Mouse (Mus musculus): ENCODE measurements around the gene Bard1.
A peak's percentile ranks its signal among the peaks of the same experiment; 100 is the strongest.

The Bard1 gene

DNA sequence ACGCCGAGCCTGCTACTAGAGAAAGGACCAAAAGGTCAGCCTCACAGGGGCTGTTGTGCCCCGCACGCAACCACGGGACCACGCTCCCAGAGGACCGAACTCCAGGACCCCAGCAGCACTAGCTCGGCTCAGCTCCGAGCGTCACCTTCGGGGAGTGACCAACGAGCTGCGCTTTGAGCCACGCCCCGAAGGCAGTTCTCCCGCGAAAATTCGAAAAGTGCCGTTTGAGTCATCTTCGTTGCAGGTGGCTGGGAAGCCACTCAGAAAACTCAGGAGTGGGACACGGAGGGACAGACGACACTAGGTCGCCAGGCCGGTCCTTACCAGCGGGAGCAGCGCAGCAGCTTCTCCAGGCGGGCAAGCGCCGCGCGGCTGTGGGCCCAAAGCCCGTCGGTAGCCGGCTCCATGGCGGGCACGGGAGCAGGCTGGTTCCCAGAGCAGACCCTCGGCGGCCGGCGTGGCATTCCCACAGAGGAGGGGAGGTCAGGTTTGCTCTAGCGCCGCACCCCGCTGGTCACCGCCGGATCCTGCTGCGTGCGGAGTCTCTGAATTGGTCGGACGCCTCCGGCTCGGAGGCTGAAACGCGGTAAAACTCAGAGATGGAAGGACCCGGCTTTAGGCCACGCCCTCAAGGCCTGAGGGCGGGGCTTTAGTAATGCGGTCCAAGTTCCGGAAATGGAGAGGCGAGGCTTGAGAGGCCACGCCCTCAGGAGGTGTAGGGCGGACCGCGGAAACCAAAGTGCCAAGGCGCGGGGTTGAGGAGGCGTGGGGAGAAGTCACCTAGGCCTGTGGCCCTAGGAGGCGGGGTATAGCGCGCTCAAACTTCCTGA is at the start of gene Bard1:
Bard1 (minus strand) TSS at position 803 of the 830 bp plus-strand sequence.
- peak; percentile 75 for ATAC-seq (ENCODE audit: insufficient number of reproducible peaks, low FRiP score, low TSS enrichment)

DNA sequence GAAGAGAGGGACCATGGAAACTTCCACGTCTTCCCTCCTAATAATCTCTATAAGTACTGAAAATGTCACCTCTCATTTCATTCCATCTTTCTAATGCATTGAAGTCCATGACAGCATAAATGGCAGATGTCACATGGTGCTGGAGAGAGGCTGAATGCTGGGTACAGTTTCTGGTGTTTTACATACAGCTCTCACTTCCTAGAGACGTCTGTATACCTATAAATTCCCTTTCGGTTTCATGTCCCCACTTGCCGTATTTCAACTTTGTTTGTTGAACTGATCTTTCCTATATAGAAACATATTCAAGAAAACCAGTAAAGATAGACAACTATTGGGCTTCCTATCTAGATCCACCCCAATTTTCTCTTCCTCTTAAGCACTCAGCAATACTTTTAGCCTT is 24.2 kb upstream of the Bard1 start:
- ATAC-seq (ENCODE audit: insufficient number of reproducible peaks, low FRiP score, low TSS enrichment): no peak

DNA sequence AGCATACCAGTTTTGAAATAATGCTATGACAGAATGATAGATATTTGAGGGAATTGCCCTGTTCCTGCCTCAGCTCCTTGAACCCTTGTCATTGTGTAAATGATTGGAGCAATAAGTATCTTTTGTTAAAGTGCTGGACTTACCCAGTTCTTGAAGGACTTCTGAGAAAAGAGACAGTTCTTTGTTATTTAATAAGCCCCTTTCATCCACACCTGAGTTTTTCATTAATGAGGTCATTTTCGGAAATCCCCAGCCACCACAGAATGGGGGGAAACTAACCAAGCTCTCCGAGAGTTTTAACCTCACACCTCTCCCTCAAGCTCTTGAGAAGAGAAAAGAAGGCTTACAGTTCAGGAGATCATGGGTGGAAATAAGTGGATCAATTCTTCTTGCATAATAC is 15.6 kb upstream of the Bard1 start:
- no peak for ATAC-seq (ENCODE audit: insufficient number of reproducible peaks, low FRiP score, low TSS enrichment)

DNA sequence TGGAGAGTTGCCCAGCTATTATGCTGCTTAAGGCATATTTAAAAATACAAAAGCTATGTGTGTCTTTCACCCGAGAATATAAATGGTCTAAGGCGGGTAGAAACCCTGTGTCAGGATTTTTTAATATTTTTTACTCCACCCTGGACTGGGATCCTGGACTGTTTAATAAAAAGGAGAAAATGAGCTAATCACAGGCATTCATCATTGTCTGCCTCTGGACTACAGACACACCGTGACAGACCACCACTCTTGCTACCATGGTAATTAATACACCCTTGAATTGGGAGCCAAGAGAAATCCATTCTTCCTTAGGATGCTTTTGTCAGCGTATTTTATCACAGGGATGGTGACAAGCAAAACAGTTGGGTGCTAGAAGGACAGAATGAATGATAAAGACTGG is 14.3 kb upstream of the Bard1 start:
- ATAC-seq (ENCODE audit: insufficient number of reproducible peaks, low FRiP score, low TSS enrichment): no peak

DNA sequence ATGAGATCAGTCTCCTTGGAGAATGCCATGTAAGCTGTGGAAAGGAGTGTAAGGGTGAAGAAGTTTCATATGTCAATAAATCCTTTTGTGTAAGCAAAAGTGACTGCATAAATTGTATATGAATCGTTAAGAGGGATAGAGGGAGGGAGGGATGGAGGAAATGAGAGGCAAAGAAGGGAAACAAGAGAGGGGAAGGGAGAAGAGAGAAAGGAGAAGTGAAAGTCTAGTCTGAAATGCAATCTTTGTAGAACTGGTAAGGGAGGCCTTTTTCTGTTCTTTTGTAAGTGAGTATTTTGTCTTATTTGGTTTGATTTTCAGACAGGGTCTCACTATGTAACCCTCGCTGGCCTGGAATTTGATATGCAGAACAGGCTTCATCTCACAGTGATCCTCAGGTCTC is 12.8 kb upstream of the Bard1 start:
- ATAC-seq (ENCODE audit: insufficient number of reproducible peaks, low FRiP score, low TSS enrichment): no peak

DNA sequence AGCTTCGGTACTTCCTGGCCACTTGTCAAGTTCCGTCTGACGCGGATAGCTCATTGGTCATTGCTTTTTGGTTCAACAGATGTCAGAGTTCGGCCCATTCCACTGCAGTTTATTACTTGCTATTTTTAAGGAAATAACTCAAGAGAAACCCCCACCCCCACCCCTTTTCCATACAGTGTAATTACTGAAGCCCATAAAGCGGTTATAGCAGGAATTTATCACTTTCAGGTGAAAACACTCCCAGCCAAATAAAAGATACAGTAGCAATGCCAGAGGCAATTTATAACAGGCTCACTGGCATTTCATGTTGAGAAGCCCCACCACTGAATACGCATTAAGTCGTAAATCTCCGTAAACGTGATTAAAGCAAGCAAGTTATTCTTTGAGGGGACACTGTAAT is 6.9 kb upstream of the Bard1 start:
- no peak for ATAC-seq (ENCODE audit: insufficient number of reproducible peaks, low FRiP score, low TSS enrichment)

- no peak for ATAC-seq (ENCODE audit: insufficient number of reproducible peaks, low FRiP score, low TSS enrichment)
These were observed 3.2 kb upstream of the Bard1 start for GRCm38 (mm10) chr1:71106127-71106526.

GRCm38 (mm10) chr1:71105724-71106123 is 2.8 kb upstream of the Bard1 start:
- ATAC-seq (ENCODE audit: insufficient number of reproducible peaks, low FRiP score, low TSS enrichment): no peak

DNA sequence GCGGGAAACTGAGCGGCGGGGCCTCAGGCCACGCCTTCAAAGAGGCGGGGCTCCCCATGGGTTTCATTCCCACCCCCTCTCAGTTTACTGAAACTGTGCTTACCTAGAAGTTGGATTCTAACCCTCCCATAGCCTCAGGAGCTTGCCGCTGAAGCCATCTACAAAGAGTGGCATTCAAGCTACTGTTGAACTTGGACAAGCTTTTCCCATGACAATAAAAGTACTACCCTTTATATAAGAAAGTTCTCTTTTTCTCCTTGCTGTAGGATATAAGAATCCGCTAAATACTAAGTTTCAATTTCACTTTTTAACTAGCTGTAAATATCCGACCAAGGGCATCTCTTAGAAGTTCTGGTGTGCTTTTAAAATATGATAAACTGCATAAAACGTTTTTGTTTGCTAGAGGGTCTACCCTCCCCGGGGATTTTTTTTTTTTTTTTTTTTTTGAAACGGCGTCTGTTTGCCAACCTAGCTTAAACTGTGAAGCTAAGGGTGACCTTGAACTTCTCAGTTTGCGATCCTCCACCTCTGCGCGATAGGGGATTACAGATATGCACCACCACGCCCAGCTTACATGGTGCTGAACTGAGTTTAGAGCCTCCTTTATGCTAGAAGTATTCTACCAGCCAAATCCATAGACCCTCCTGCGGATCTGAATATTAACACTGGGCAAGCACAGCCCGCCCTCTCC is 373 bp upstream of the Bard1 start:
- no peak for ATAC-seq (ENCODE audit: insufficient number of reproducible peaks, low FRiP score, low TSS enrichment)

GRCm38 (mm10) chr1:71101369-71101970 is 1.5 kb downstream of the Bard1 start:
- no peak for ATAC-seq (ENCODE audit: insufficient number of reproducible peaks, low FRiP score, low TSS enrichment)

DNA sequence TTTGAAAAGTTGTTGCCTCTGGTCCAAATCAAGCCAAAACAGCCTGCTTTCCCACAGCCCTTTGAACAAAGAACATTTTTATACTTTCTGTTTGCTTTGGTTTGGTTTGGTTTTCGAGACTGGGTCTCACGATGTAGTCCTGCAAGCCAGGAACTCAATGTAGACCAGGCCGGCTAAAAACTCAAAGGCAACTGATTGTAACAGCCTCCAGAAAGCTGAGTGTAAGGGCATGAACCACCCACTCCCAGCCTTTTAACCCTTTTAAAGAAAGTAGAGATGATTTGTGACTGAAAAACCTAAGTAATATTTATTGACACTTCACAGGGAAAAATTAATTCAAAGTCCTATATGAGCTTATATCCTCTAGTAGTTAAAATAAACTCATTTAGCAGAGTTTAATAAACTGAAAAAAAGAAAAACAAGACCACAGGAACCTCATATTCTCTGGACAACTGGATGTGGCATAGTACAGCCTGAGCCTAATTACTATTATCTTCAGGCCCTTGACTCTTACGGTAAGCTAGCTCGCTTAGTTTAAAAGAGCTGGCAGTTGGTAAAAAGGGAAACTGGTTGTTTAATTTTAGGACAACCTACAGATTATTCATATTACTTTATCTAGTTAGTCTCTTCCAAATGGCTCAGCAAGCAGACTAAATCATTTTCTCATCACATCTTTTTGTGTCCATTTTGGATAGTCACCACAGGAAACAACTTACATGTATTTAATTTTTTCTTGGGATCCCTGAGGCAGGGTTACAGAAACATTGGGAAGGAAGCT is 2.2 kb downstream of the Bard1 start:
- ATAC-seq (ENCODE audit: insufficient number of reproducible peaks, low FRiP score, low TSS enrichment): no peak

DNA sequence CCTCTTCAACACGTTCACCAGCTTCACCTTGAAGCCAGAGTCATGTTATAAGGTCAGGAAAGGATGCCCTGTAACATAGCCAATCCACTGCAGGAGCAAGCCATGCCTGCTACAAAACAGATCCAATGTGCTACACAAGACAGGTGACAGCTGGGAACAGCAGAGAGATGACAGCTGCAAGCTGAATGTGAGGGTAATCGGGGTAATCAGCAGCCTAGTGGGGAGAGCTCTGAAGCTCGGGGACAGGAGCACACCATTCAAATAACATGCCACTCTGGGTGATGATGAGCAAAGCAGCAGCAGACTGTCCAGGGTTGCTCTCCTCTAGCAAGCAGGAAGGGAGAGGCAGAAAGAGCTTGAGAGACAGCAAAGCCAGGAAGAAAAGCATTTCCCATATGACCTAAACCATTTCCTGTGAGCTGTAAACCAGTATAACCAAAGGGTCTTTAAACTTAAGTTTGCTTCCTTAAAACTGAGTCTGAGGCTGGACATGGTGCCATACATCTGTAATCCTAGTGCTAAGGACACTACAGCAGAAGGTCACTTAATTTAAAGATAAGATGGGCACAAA is 2.9 kb downstream of the Bard1 start:
- no peak for ATAC-seq (ENCODE audit: insufficient number of reproducible peaks, low FRiP score, low TSS enrichment)

- no peak for ATAC-seq (ENCODE audit: insufficient number of reproducible peaks, low FRiP score, low TSS enrichment)
These were observed 6.9 kb downstream of the Bard1 start for GRCm38 (mm10) chr1:71096031-71096430.

- ATAC-seq (ENCODE audit: insufficient number of reproducible peaks, low FRiP score, low TSS enrichment): no peak
These were observed 7.6 kb downstream of the Bard1 start for GRCm38 (mm10) chr1:71095211-71095805.

- no peak for ATAC-seq (ENCODE audit: insufficient number of reproducible peaks, low FRiP score, low TSS enrichment)
These were observed 27.3 kb downstream of the Bard1 start for GRCm38 (mm10) chr1:71075651-71076050.

DNA sequence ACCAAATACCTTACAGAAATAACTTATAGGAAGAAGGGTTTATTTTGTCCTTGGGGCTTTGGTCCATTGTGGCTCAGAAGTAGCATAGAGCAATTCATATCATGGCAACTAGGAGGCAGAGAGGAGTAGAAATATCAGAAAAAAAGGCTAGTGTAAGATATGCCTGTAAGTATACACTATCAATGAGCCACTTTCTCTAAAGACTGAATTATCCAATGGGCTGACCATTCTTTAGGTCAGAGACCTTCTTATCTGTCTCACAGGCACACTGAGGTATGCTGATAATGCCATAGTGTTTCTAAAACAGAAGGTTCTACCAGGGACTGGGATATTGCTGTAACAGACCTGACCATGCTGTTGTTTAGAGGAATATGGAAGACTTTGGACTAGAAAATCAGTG is 32.2 kb downstream of the Bard1 start:
- ATAC-seq (ENCODE audit: insufficient number of reproducible peaks, low FRiP score, low TSS enrichment): no peak

DNA sequence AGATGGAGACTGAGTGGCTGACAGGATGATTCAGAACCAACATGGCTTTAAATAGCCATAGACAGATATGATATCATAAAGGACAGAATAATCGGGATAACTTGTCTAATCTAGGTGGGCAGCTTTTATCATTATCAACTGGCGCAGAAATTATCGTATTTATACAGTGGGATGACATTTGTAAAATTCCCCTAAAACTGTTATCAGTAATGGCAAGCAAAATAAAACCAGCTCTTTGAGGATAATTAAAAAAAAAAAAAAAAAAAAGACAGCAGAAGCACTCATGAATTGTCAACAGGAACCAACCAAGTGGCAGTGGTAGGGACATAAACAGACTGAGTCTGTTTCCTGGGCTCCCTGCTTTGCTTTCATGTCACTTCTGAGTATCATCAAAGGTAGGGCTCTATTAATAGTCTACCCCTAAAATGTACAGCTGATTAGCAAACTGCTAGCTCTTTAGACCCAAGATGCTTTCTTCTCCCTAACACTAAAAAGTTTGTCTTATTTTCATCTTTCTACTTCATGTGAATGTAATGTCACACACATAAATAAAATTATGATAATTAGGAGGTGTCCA is 34.1 kb downstream of the Bard1 start:
- no peak for ATAC-seq (ENCODE audit: insufficient number of reproducible peaks, low FRiP score, low TSS enrichment)

- ATAC-seq (ENCODE audit: insufficient number of reproducible peaks, low FRiP score, low TSS enrichment): no peak
These were observed 39.0 kb downstream of the Bard1 start for GRCm38 (mm10) chr1:71063885-71064492.

DNA sequence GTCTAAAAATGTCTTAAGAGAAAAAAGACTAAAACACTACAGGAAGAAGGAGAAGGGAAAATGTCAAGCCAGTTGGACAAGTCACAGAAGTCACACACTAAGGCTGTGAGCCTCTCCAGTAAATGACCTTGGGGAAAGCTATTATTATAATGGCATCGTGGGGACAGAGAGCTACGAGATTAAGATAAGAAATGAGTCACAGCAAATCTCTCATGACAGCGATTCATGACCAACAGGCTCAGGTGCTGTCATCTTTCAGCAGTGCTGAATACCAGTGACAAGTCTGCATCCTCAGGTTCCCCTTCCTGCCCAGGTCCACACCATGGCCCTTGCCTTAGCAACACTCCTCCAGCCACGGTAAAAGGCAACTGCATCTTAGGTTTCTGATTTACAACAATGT is 46.8 kb downstream of the Bard1 start:
- no peak for ATAC-seq (ENCODE audit: insufficient number of reproducible peaks, low FRiP score, low TSS enrichment)

Data from cerebellum, adult (tissue).